Mouse (Mus musculus): ENCODE data around the gene Plek2.

DNA sequence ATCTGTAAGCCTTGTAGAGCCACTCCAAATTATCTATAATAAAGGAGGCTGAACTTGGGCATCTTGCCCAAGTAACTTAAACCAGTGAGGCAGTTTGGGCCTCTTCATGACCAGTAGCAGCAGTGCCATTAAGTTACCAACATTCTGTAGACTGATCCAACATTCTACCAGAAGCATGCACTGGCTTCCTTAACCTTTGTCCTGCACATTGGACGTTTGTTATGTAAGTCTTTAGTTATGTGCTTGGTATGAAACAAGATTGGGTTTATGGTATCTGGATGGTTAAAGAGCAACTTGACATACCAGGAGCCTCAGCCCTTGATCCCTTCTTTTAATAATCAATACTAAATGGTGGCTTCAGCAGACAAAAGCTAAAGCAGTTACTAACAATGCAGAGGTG lies 16.7 kb downstream of the Plek2 start:
- TF ChIP-seq CTCF (IDR thresholded peaks at IDR 0.05; ENCODE audit: control insufficient read depth, insufficient read depth, insufficient read length) (no peak), USF1 (IDR thresholded peaks at IDR 0.05; ENCODE audit: low read depth) (no peak), CEBPB (IDR thresholded peaks at IDR 0.05; ENCODE audit: low read depth) (no peak), MYOG (IDR thresholded peaks at IDR 0.05; ENCODE audit: control insufficient read depth, extremely low read depth, insufficient read length) (no peak), MAX (IDR thresholded peaks at IDR 0.05) (no peak), FOSL1 (IDR thresholded peaks at IDR 0.05; ENCODE audit: insufficient read depth, low read length, poor library complexity, severe bottlenecking) (no peak)

Measured in C2C12 (cell line).